Mouse (Mus musculus): ENCODE measurements around the gene Gm14525.
"Not testable (repeated sequence)": the region's sequence is repeated elsewhere in the genome, so short reads cannot be mapped to it uniquely, and the experiment has no call there.

Gm14525 gene

GRCm38 (mm10) chrX:26702538-26702937 is at the start of gene Gm14525:
Gm14525 (minus strand) TSS chrX:26702638.
- not testable (repeated sequence) for DNase-seq (ENCODE audit: extremely low spot score, low spot score)

All from neural tube, embryonic 10.5 days (tissue).